Mouse (Mus musculus): Measurements from ENCODE around the gene Pofut2. TPM values are rescaled to one million over a fixed set of nuclear protein-coding genes. Genes with fewer than 3 reads are reported as not detected.

Gene Pofut2
- polyA plus RNA-seq, 1 experiment = 30.4 TPM

GRCm38 (mm10) chr10:77242396-77242795 is 16.6 kb upstream of the Pofut2 start:
- Histone ChIP-seq H3K36me3 (ENCODE audit: control insufficient read depth, insufficient read depth, low read length) (no peaks in the 10 kb centered on the region), H3K27ac (ENCODE audit: insufficient read depth, low read depth, low read length) (peak overlapping the region; percentile 59)
- no peak for TF ChIP-seq CTCF (IDR thresholded peaks at IDR 0.05; ENCODE audit: extremely low read depth, insufficient read length, insufficient replicate concordance, low read depth, low read length)
- no peak for TF ChIP-seq POLR2A (IDR thresholded peaks at IDR 0.05; ENCODE audit: low read depth, low read length)

GRCm38 (mm10) chr10:77242871-77243270 is 16.1 kb upstream of the Pofut2 start:
- TF ChIP-seq CTCF (IDR thresholded peaks at IDR 0.05; ENCODE audit: extremely low read depth, insufficient read length, insufficient replicate concordance, low read depth, low read length) (no peak), POLR2A (IDR thresholded peaks at IDR 0.05; ENCODE audit: low read depth, low read length) (0 out of 2 replicates have a peak, but pooled peaks have one; percentile 10)
- peaks cover 3% of the 10 kb centered on the region; the same call in 1 of the 2 replicates for H3K4me1 ChIP-seq (ENCODE audit: control insufficient read depth, insufficient read depth, insufficient read length, low read length)
- WGBS = 60% methylated on average over 14 of the region's 14 CpGs
- H3K4me3 ChIP-seq (ENCODE audit: low read depth, low read length) = no peak overlapping the region
- peak overlapping the region; percentile 62 for H3K27ac ChIP-seq (ENCODE audit: insufficient read depth, low read depth, low read length)
- H3K36me3 ChIP-seq (ENCODE audit: control insufficient read depth, insufficient read depth, low read length) = no peaks in the 10 kb centered on the region
- no peaks in the 10 kb centered on the region for H3K27me3 ChIP-seq (ENCODE audit: control insufficient read depth, insufficient read depth, low read length)

More at GRCm38 (mm10) chr10:77242396-77242795, 16.6 kb upstream of the Pofut2 start:
- no peaks in the 10 kb centered on the region for H3K27me3 ChIP-seq (ENCODE audit: control insufficient read depth, insufficient read depth, low read length)
- H3K4me1 ChIP-seq (ENCODE audit: control insufficient read depth, insufficient read depth, insufficient read length, low read length) = peaks cover 3% of the 10 kb centered on the region; the same call in 1 of the 2 replicates
- WGBS = 60% methylated on average over 3 of the region's 3 CpGs
- H3K4me3 ChIP-seq (ENCODE audit: low read depth, low read length) = no peak overlapping the region

GRCm38 (mm10) chr10:77243572-77244161 is 15.4 kb upstream of the Pofut2 start:
- H3K36me3 ChIP-seq (ENCODE audit: control insufficient read depth, insufficient read depth, low read length) = no peaks in the 10 kb centered on the region
- H3K27me3 ChIP-seq (ENCODE audit: control insufficient read depth, insufficient read depth, low read length) = no peaks in the 10 kb centered on the region
- no peak for TF ChIP-seq POLR2A (IDR thresholded peaks at IDR 0.05; ENCODE audit: low read depth, low read length)
- no peak for TF ChIP-seq CTCF (IDR thresholded peaks at IDR 0.05; ENCODE audit: extremely low read depth, insufficient read length, insufficient replicate concordance, low read depth, low read length)
- peak overlapping the region; percentile 62 for H3K27ac ChIP-seq (ENCODE audit: insufficient read depth, low read depth, low read length)
- 72% methylated on average over 11 of the region's 11 CpGs for WGBS
- H3K4me1 ChIP-seq (ENCODE audit: control insufficient read depth, insufficient read depth, insufficient read length, low read length) = peaks cover 3% of the 10 kb centered on the region; the same call in 1 of the 2 replicates
- no peak overlapping the region for H3K4me3 ChIP-seq (ENCODE audit: low read depth, low read length)

GRCm38 (mm10) chr10:77244777-77245176 is 14.2 kb upstream of the Pofut2 start:
- Histone ChIP-seq H3K36me3 (ENCODE audit: control insufficient read depth, insufficient read depth, low read length) (no peaks in the 10 kb centered on the region), H3K4me1 (ENCODE audit: control insufficient read depth, insufficient read depth, insufficient read length, low read length) (peaks cover 3% of the 10 kb centered on the region; the same call in 1 of the 2 replicates), H3K27ac (ENCODE audit: insufficient read depth, low read depth, low read length) (no peak overlapping the region), H3K4me3 (ENCODE audit: low read depth, low read length) (no peak overlapping the region), H3K27me3 (ENCODE audit: control insufficient read depth, insufficient read depth, low read length) (no peaks in the 10 kb centered on the region)
- no peak for TF ChIP-seq CTCF (IDR thresholded peaks at IDR 0.05; ENCODE audit: extremely low read depth, insufficient read length, insufficient replicate concordance, low read depth, low read length)
- no peak for TF ChIP-seq POLR2A (IDR thresholded peaks at IDR 0.05; ENCODE audit: low read depth, low read length)
- 88% methylated on average over 6 of the region's 6 CpGs for WGBS

GRCm38 (mm10) chr10:77247048-77247447 is 12.0 kb upstream of the Pofut2 start:
- TF ChIP-seq POLR2A (IDR thresholded peaks at IDR 0.05; ENCODE audit: low read depth, low read length) = no peak
- H3K27ac ChIP-seq (ENCODE audit: insufficient read depth, low read depth, low read length) = no peak overlapping the region
- WGBS = 64% methylated on average over 5 of the region's 5 CpGs

GRCm38 (mm10) chr10:77247707-77248106 is 11.3 kb upstream of the Pofut2 start:
- WGBS = 61% methylated on average over 7 of the region's 7 CpGs
- no peak overlapping the region for H3K4me3 ChIP-seq (ENCODE audit: low read depth, low read length)
- no peaks in the 10 kb centered on the region for H3K36me3 ChIP-seq (ENCODE audit: control insufficient read depth, insufficient read depth, low read length)
- H3K4me1 ChIP-seq (ENCODE audit: control insufficient read depth, insufficient read depth, insufficient read length, low read length) = peaks cover 14% of the 10 kb centered on the region
- H3K27ac ChIP-seq (ENCODE audit: insufficient read depth, low read depth, low read length) = no peak overlapping the region
- no peaks in the 10 kb centered on the region for H3K27me3 ChIP-seq (ENCODE audit: control insufficient read depth, insufficient read depth, low read length)
- no peak for TF ChIP-seq CTCF (IDR thresholded peaks at IDR 0.05; ENCODE audit: extremely low read depth, insufficient read length, insufficient replicate concordance, low read depth, low read length)
- TF ChIP-seq POLR2A (IDR thresholded peaks at IDR 0.05; ENCODE audit: low read depth, low read length) = no peak

More at GRCm38 (mm10) chr10:77247048-77247447, 12.0 kb upstream of the Pofut2 start:
- Histone ChIP-seq H3K27me3 (ENCODE audit: control insufficient read depth, insufficient read depth, low read length) (no peaks in the 10 kb centered on the region), H3K4me1 (ENCODE audit: control insufficient read depth, insufficient read depth, insufficient read length, low read length) (peaks cover 10% of the 10 kb centered on the region), H3K4me3 (ENCODE audit: low read depth, low read length) (no peak overlapping the region), H3K36me3 (ENCODE audit: control insufficient read depth, insufficient read depth, low read length) (no peaks in the 10 kb centered on the region)

- peak overlapping the region; percentile 39 for H3K4me3 ChIP-seq (ENCODE audit: low read depth, low read length)
- TF ChIP-seq POLR2A (IDR thresholded peaks at IDR 0.05; ENCODE audit: low read depth, low read length) (no peak), CTCF (IDR thresholded peaks at IDR 0.05; ENCODE audit: extremely low read depth, insufficient read length, insufficient replicate concordance, low read depth, low read length) (no peak)
- H3K4me1 ChIP-seq (ENCODE audit: control insufficient read depth, insufficient read depth, insufficient read length, low read length) = peaks cover 11% of the 10 kb centered on the region
- H3K27me3 ChIP-seq (ENCODE audit: control insufficient read depth, insufficient read depth, low read length) = no peaks in the 10 kb centered on the region
- no peaks in the 10 kb centered on the region for H3K36me3 ChIP-seq (ENCODE audit: control insufficient read depth, insufficient read depth, low read length)
- peak overlapping the region; percentile 50 for H3K27ac ChIP-seq (ENCODE audit: insufficient read depth, low read depth, low read length)
- WGBS = 18% methylated on average over 18 of the region's 18 CpGs
These were observed 7.7 kb upstream of the Pofut2 start for GRCm38 (mm10) chr10:77251223-77251783.

Data from small intestine, adult 2 months (tissue).